Mouse (Mus musculus): ENCODE data around the gene Triobp. TPM values are rescaled to one million over a fixed set of nuclear protein-coding genes. Genes with fewer than 3 reads are reported as not detected.

Triobp gene
- polyA plus RNA-seq, 1 experiment from 2014 or later: 21.0 TPM

DNA sequence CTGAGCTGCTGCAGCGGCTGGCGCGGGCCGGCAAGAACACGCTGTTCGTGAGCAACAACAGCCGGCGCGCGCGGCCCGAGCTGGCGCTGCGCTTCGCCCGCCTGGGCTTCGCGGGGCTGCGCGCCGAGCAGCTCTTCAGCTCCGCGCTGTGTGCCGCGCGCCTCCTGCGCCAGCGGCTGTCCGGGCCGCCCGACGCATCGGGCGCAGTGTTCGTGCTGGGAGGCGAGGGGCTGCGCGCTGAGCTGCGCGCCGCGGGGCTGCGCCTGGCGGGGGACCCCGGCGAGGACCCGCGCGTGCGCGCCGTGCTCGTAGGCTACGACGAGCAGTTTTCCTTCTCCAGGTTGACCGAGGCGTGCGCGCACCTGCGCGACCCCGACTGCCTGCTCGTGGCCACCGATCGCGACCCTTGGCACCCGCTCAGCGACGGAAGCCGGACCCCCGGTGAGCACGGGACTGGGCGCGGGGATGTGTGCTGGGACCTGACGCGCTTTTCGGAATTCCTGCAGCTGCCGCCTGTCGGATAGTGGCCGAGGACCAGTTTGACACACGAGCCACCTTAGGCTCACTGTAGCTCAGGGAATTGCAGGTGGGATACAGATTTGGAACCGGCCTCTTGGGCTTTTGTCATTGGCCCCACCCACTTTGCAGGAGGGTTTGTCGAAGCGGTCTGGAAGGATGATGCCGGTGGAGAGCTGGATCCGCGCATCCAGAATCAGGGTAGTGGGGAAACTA lies 33.3 kb upstream of the Triobp start:
- H3K9me3 ChIP-seq (replicated peaks): no peaks in the 10 kb centered on the region
- H3K9ac ChIP-seq: peak overlapping the region; percentile 81
- peaks cover 61% of the 10 kb centered on the region for H3K36me3 ChIP-seq
- peaks cover 58% of the 10 kb centered on the region for H3K4me1 ChIP-seq
- peak overlapping the region; percentile 71 for H3K4me3 ChIP-seq
- peak; percentile 46 for ATAC-seq
- WGBS (ENCODE audit: insufficient replicate concordance): under 1% methylated on average over 87 of the region's 87 CpGs
- H3K27me3 ChIP-seq (replicated peaks): no peaks in the 10 kb centered on the region
- H3K4me2 ChIP-seq: peak overlapping the region; percentile 100
- H3K27ac ChIP-seq: peak overlapping the region; percentile 83

DNA sequence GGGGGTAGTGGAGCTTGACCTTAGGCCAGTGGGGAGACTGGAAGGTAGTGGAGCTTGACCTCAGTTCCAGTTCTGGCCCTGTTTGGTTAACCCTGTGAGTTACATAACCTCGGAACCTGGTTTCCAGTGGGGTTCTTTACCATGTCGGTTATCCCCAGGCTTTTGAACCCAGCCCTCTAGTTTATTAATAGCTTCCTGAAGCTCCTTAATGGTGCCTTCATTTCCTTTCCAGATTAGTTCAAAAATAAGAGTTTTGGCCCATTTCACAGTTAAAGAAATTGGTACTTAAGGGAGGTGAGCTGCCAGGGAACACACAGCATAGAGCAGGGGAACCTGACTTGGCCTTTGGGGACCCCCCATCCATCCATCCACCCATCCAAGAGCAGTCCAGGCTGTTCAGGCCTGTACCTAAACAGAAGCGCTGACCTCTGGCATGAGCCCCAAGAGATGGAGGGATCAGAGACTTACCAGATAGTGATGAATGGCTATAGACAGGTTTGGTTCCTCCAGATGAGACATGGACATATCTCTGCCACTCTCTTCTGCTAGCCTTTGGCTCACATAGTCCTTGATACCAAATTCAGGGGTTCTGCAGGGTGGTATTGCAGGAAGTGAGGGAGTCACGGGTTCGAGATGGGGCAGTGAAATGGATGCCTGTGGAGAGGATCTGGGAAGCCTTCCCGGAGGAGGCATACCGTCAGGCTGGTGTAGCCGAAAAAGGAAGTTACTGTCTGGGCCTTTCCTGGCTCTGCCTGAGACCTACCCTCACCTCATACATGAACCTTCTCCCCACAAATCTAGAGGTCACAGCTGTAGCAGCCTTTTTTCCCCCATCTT lies 32.5 kb upstream of the Triobp start:
- H3K4me1 ChIP-seq: peaks cover 66% of the 10 kb centered on the region
- H3K9me3 ChIP-seq (replicated peaks): no peaks in the 10 kb centered on the region
- ATAC-seq: no peak
- 39% methylated on average over 8 of the region's 8 CpGs for WGBS (ENCODE audit: insufficient replicate concordance)
- H3K4me3 ChIP-seq: peak overlapping the region; percentile 71
- peak overlapping the region; percentile 81 for H3K9ac ChIP-seq
- no peaks in the 10 kb centered on the region for H3K27me3 ChIP-seq (replicated peaks)
- H3K4me2 ChIP-seq: peak overlapping the region; percentile 100
- H3K36me3 ChIP-seq: peaks cover 58% of the 10 kb centered on the region
- H3K27ac ChIP-seq: 0 out of 2 replicates have a peak overlapping the region, but pooled peaks have one; percentile 83

DNA sequence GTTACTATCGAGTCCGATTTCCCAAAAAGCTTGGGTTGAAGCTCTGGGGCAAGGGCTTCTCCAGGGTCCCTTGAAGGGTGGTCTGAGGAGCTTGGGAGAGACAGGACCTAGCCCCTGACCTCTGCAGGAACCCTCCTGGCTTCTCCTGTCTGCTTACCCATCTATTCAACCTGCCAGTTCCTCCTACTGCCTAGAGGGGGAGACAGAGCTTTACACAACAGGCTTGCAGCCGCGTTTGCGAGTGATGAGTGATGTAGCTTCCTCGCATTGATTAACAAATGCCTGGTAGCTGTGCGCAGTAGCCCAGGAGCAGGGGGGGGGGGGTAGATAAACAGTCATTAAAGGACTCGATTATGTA lies 31.9 kb upstream of the Triobp start:
- H3K27ac ChIP-seq: 0 out of 2 replicates have a peak overlapping the region, but pooled peaks have one; percentile 45
- ATAC-seq: peak; percentile 36
- no peak overlapping the region for H3K9ac ChIP-seq
- H3K4me2 ChIP-seq: peak overlapping the region; percentile 100
- H3K27me3 ChIP-seq (replicated peaks): no peaks in the 10 kb centered on the region
- peaks cover 55% of the 10 kb centered on the region for H3K36me3 ChIP-seq
- no peaks in the 10 kb centered on the region for H3K9me3 ChIP-seq (replicated peaks)
- peak overlapping the region; percentile 71 for H3K4me3 ChIP-seq
- peaks cover 72% of the 10 kb centered on the region for H3K4me1 ChIP-seq
- WGBS (ENCODE audit: insufficient replicate concordance): 5% methylated on average over 8 of the region's 8 CpGs

DNA sequence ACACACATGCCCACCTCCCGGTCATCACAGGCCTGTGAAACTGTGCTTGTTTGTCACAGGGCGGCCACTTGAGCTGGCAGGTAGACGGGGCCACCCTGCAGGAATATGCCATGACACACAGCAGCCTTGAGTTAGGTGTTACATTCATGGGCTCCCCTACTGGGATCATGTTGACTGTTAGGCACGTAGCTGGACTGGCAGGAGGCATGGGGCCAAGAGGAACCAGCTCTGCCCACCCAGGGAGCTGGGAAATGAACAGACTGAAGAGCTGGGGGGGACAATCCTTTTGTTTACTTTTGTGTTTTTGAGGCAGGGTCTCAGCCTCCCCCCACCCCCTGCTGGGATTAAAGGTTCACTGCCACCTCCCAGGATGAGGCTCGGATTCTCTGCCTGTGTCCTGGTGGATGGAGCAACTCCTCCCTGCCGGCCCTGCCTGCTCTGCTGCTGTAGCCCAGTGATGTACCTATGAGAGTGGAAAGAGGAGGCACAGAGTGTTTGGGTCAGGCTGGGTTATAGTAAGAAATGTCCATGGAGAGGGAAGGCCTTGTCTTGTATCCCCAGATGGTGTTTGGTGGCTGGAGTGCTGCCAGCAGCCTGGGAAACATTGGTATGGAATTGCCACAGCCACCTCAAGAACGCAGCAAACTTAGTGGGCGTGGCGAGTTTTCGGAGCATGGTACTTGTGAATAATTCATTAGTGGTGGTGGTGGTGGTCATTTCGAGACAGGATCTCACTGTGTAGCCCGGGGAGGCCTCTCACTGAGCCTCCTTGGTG lies 31.3 kb upstream of the Triobp start:
- no peaks in the 10 kb centered on the region for H3K9me3 ChIP-seq (replicated peaks)
- peak overlapping the region; percentile 100 for H3K4me2 ChIP-seq
- peak overlapping the region; percentile 44; the same call in 1 of the 2 replicates for H3K9ac ChIP-seq
- peaks cover 73% of the 10 kb centered on the region for H3K4me1 ChIP-seq
- peak overlapping the region; percentile 45; the same call in 1 of the 2 replicates for H3K27ac ChIP-seq
- no peaks in the 10 kb centered on the region for H3K27me3 ChIP-seq (replicated peaks)
- peaks cover 49% of the 10 kb centered on the region for H3K36me3 ChIP-seq
- no peak for ATAC-seq
- peak overlapping the region; percentile 71; the same call in 1 of the 2 replicates for H3K4me3 ChIP-seq
- WGBS (ENCODE audit: insufficient replicate concordance): 80% methylated on average over 12 of the region's 12 CpGs

DNA sequence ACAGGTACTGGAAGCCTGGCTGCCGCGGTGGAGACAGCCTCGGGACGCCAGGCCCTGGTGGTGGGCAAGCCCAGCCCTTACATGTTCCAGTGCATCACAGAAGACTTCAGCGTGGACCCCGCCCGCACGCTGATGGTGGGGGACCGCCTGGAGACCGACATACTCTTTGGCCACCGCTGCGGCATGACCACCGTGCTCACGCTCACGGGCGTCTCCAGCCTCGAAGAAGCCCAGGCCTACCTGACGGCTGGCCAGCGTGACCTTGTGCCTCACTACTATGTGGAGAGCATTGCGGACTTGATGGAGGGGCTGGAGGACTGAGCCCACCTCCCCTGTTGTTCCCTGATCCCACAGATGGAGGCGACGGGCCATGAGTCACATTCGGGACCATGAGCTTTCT lies 29.4 kb upstream of the Triobp start:
- H3K9me3 ChIP-seq (replicated peaks): no peaks in the 10 kb centered on the region
- no peak for ATAC-seq
- peaks cover 38% of the 10 kb centered on the region for H3K36me3 ChIP-seq
- H3K4me3 ChIP-seq: no peak overlapping the region
- 0 out of 2 replicates have a peak overlapping the region, but pooled peaks have one; percentile 13 for H3K27ac ChIP-seq
- no peak overlapping the region for H3K4me2 ChIP-seq
- no peaks in the 10 kb centered on the region for H3K27me3 ChIP-seq (replicated peaks)
- H3K4me1 ChIP-seq: peaks cover 84% of the 10 kb centered on the region
- H3K9ac ChIP-seq: no peak overlapping the region
- 91% methylated on average over 23 of the region's 23 CpGs for WGBS (ENCODE audit: insufficient replicate concordance)

DNA sequence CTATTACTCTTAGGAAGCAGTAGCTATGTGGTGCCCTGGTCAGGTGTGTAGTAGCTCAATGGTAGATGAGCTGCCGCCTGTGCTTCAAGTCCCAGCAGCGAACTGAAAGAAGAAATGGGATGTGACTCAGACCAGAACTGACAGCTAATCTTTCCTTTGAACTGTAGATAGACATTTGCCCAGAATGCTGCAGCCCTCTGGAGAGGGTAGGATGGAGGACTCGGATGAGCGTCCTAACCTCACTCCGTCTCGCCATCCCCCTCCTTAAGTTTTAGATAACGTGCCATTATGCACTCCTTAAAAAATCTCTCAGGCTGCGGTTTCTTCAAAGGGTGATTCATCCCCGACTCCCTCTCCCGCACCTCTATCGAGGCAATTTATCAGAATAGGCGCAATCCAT lies 27.6 kb upstream of the Triobp start:
- Histone ChIP-seq H3K27ac (peak overlapping the region; percentile 53), H3K9ac (no peak overlapping the region), H3K36me3 (peaks cover 38% of the 10 kb centered on the region), H3K4me1 (peaks cover 85% of the 10 kb centered on the region), H3K9me3 (replicated peaks) (no peaks in the 10 kb centered on the region), H3K27me3 (replicated peaks) (no peaks in the 10 kb centered on the region), H3K4me3 (no peak overlapping the region), H3K4me2 (no peak overlapping the region)
- 67% methylated on average over 12 of the region's 12 CpGs for WGBS (ENCODE audit: insufficient replicate concordance)
- no peak for ATAC-seq

DNA sequence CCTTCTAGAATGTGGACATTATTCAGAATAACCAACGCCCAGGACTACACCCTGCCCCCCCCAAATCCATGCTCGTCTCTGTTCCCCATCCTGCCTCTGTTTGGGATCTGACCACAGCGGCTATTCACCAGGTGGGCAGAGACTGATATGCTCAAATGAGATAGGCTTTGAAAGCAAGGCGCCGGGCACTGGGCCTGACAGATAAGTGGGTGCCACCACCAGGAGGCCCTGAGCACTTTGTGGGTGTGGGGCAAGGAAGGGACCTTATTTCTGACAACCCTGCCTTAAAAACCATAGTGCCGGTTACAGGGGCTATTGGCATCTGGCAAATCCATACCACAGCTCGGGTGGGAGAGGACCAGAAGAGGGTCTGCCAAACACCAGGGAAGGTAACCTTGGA lies 24.8 kb upstream of the Triobp start:
- peak; percentile 80 for ATAC-seq
- no peaks in the 10 kb centered on the region for H3K9me3 ChIP-seq (replicated peaks)
- H3K4me2 ChIP-seq: peak overlapping the region; percentile 83
- peak overlapping the region; percentile 98 for H3K27ac ChIP-seq
- H3K27me3 ChIP-seq (replicated peaks): no peaks in the 10 kb centered on the region
- H3K9ac ChIP-seq: peak overlapping the region; percentile 73
- H3K4me3 ChIP-seq: peak overlapping the region; percentile 43
- peaks cover 88% of the 10 kb centered on the region for H3K4me1 ChIP-seq
- 34% methylated on average over 7 of the region's 7 CpGs for WGBS (ENCODE audit: insufficient replicate concordance)
- peaks cover 21% of the 10 kb centered on the region for H3K36me3 ChIP-seq

DNA sequence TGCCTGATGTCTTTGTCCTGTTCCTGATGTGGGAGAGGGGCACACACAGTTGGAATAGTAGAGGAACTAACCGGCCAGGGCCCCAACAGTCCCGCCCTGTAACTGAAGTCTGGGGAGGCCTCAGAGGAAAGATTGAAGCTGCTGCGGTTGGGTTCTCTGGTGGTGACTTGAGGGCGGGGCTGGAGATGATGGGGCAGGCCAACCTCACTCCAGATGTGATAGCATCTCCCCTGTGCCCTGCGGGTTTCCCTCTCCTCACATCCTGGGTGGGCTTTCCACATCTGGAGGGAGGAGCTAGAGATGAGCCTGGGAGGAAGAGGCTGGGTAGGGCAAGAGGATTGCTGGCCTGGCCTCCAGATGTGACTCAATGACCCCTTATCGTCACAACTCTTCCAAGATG lies 23.9 kb upstream of the Triobp start:
- Histone ChIP-seq H3K9me3 (replicated peaks) (no peaks in the 10 kb centered on the region), H3K4me3 (peak overlapping the region; percentile 43), H3K27me3 (replicated peaks) (no peaks in the 10 kb centered on the region), H3K4me2 (peak overlapping the region; percentile 83), H3K27ac (peak overlapping the region; percentile 98), H3K9ac (peak overlapping the region; percentile 73), H3K36me3 (peaks cover 14% of the 10 kb centered on the region), H3K4me1 (peaks cover 93% of the 10 kb centered on the region)
- peak; percentile 82 for ATAC-seq
- WGBS (ENCODE audit: insufficient replicate concordance): 13% methylated on average over 6 of the region's 6 CpGs

DNA sequence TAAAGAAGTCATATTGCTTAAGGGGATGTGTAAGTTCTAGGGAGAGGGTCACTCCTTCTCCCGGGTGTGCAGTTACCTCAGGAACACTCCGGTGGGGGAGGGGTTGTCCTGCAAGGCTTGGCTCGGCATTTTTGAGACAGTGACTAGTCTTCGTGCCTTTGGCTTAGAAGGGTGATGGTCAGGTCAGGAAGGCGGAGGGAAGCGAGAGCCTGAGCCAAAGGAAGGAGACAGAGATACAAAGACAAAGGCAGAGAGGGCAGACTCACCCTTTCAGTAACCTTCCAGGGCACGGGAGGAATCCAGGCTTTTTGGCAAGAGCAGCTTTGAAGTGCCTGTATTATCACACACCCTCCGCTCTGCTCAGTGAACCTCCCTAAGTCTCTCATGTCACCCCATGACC lies 22.4 kb upstream of the Triobp start:
- Histone ChIP-seq H3K4me1 (peaks cover 94% of the 10 kb centered on the region), H3K4me3 (no peak overlapping the region), H3K27me3 (replicated peaks) (no peaks in the 10 kb centered on the region), H3K27ac (peak overlapping the region; percentile 98), H3K4me2 (peak overlapping the region; percentile 94), H3K9ac (peak overlapping the region; percentile 36), H3K9me3 (replicated peaks) (no peaks in the 10 kb centered on the region), H3K36me3 (peaks cover 13% of the 10 kb centered on the region)
- WGBS (ENCODE audit: insufficient replicate concordance): 45% methylated on average over 8 of the region's 8 CpGs
- ATAC-seq: no peak

DNA sequence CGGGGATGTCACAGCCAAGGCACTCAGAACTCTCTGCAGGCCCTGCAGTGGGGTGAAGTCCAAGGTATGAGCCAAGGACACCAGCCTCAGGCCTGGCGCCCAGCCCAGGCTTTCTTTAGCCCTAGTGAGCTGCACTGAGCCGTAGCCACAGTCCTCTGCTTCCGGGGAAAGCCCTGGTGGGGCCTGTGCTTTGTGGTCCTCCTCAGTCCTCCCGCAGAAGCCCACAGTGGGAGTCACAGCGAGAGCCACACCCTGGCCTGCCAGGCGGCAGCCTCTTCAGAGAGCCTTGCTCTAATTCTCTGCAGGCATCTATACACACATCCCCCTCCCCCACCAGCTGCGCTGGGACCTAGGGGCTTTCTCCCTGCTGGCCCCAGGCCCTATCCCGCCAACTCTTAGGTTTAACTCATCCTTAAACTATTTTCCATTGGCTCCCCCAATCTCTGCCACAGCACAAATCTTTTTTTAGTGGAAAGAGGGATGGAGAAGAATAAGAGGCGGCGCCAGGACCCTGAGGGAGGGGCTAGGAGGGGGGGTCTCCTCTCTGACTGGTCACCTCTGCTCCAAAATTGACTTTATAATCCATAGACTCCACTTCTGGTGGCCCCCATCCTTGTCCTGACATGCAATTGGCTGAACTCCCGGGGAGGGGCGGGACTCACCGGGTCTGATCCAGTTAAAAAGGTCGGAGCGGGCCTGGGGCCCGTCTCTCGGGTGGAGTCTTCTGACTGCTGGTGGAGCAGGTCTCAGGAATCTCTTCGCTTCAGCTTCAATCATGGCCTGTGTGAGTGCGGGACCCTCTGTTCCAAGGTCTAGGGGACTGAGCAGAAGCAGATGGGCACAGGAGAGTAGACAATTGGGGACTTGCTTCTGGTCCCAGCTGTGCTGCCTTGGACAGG lies 21.3 kb upstream of the Triobp start, which contains the start of gene Lgals1:
TSS of gene Lgals1 (plus strand) at position 705 of the 899 bp plus-strand sequence.
- H3K4me1 ChIP-seq: peaks cover 93% of the 10 kb centered on the region

More for the DNA sequence above, 21.3 kb upstream of the Triobp start, which contains the start of gene Lgals1:
- ATAC-seq: peak; percentile 57
- H3K36me3 ChIP-seq: peaks cover 15% of the 10 kb centered on the region
- H3K4me2 ChIP-seq: peak within 1 kb of the TSS; percentile 94
- peak within 1 kb of the TSS; percentile 74 for H3K9ac ChIP-seq
- WGBS (ENCODE audit: insufficient replicate concordance): 10% methylated on average over 20 of the region's 20 CpGs
- H3K4me3 ChIP-seq: peak within 1 kb of the TSS; percentile 61
- peak within 1 kb of the TSS; percentile 98 for H3K27ac ChIP-seq
- no peaks in the 10 kb centered on the region for H3K27me3 ChIP-seq (replicated peaks)
- H3K9me3 ChIP-seq (replicated peaks): no peaks in the 10 kb centered on the region

All from liver, embryonic 12.5 days (tissue).